Mouse (Mus musculus) telencephalon, adult 2 months (tissue): ENCODE data around the gene Gm21820.
"Not testable (repeated sequence)": the region's sequence is repeated elsewhere in the genome, so short reads cannot be mapped to it uniquely, and the experiment has no call there.

Experiments
- DNase-seq: peaks from one replicate; pipeline ENCODE4 v3.0.0-alpha.2; 2011; ENCODE audit warnings: low read depth, low spot score

The Gm21820 gene

GRCm38 (mm10) chrY:5249341-5249740 lies at the start of gene Gm21820:
Gene Gm21820, minus strand, starts transcription at chrY:5249441.
- not testable (repeated sequence) for DNase-seq
